In genomic region chr17:29436484-29436870, GRCm38 (mm10) we compare ENCODE assay signal across 7 mouse cellular contexts. TPM values are rescaled to one million over a fixed set of nuclear protein-coding genes. Genes with fewer than 3 reads are reported as not detected.
DNase-seq lines count a peak whose midpoint lies in the region; ATAC-seq and TF ChIP-seq lines count a peak whose summit lies in the region.
"Not testable (repeated sequence)": the region's sequence is repeated elsewhere in the genome, so short reads cannot be mapped to it uniquely, and the experiment has no call there.

No protein-coding gene starts in this region.

- ATAC-seq in forebrain, embryonic 14.5 days; heart, embryonic 16.5 days (replicated peaks; ENCODE audit: extremely low read depth, insufficient read depth, low FRiP score); intestine, postnatal 0 days; limb, embryonic 15.5 days (ENCODE audit: insufficient number of reproducible peaks, low FRiP score, low TSS enrichment, low read depth); neural tube, embryonic 14.5 days (ENCODE audit: low read depth): not testable (repeated sequence)

- peak in 1 of 2 experiments; percentile 9 for DNase-seq in cerebellum, adult 2 months
- DNase-seq in forebrain, embryonic 14.5 days (ENCODE audit: low spot score), result not testable (repeated sequence)

- not testable (repeated sequence) for H3K36me3 ChIP-seq in forebrain, embryonic 14.5 days (ENCODE audit: control insufficient read depth, insufficient read depth, low read length); heart, embryonic 16.5 days (ENCODE audit: control insufficient read depth, insufficient read depth); intestine, postnatal 0 days (ENCODE audit: control insufficient read depth, insufficient read depth); limb, embryonic 15.5 days; neural tube, embryonic 14.5 days (ENCODE audit: control insufficient read depth, insufficient read depth, low read length)
- H3K36me3 ChIP-seq in megakaryocyte, embryonic 14.5 days (replicated peaks; ENCODE audit: low read length), result peaks cover 14% of the 10 kb centered on the region

- TF ChIP-seq CTCF in cerebellum, adult 2 months (IDR thresholded peaks at IDR 0.05; ENCODE audit: borderline replicate concordance, insufficient read depth, low read depth, low read length); intestine, postnatal 0 days (IDR thresholded peaks at IDR 0.05; ENCODE audit: low read depth): not testable (repeated sequence)

- H3K4me1 ChIP-seq in cerebellum, adult 2 months (ENCODE audit: control insufficient read depth, insufficient read depth, low read length); forebrain, embryonic 14.5 days (ENCODE audit: control insufficient read depth, insufficient read depth, low read length); neural tube, embryonic 14.5 days (ENCODE audit: control insufficient read depth, insufficient read depth, low read length): not testable (repeated sequence)
- peaks cover 46% of the 10 kb centered on the region for H3K4me1 ChIP-seq in heart, embryonic 16.5 days (ENCODE audit: control insufficient read depth, insufficient read depth, low read length)
- H3K4me1 ChIP-seq in intestine, postnatal 0 days (replicated peaks; ENCODE audit: control insufficient read depth, insufficient read depth, low read length), result peaks cover 13% of the 10 kb centered on the region
- peaks cover 24% of the 10 kb centered on the region for H3K4me1 ChIP-seq in limb, embryonic 15.5 days
- peaks cover 96% of the 10 kb centered on the region for H3K4me1 ChIP-seq in megakaryocyte, embryonic 14.5 days

- H3K9ac ChIP-seq in forebrain, embryonic 14.5 days (ENCODE audit: low read length), result peak overlapping the region; percentile 52
- peak overlapping the region; percentile 76 for H3K9ac ChIP-seq in heart, embryonic 16.5 days (ENCODE audit: low read length)
- not testable (repeated sequence) for H3K9ac ChIP-seq in intestine, postnatal 0 days (ENCODE audit: low read depth, low read length); limb, embryonic 15.5 days
- peak overlapping the region; percentile 56; the same call in 1 of the 2 replicates for H3K9ac ChIP-seq in neural tube, embryonic 14.5 days (replicated peaks; ENCODE audit: low read depth, low read length)

- H3K9me3 ChIP-seq in forebrain, embryonic 14.5 days (replicated peaks; ENCODE audit: control insufficient read depth, low read length); heart, embryonic 16.5 days (replicated peaks; ENCODE audit: control insufficient read depth, low read length); intestine, postnatal 0 days (ENCODE audit: control insufficient read depth); limb, embryonic 15.5 days; megakaryocyte, embryonic 14.5 days; neural tube, embryonic 14.5 days (ENCODE audit: control insufficient read depth, low read length): not testable (repeated sequence)

- H3K4me2 ChIP-seq in forebrain, embryonic 14.5 days (ENCODE audit: low read length), result peak overlapping the region; percentile 61
- H3K4me2 ChIP-seq in heart, embryonic 16.5 days (ENCODE audit: low read depth, low read length), result peak overlapping the region; percentile 69
- H3K4me2 ChIP-seq in intestine, postnatal 0 days (replicated peaks; ENCODE audit: low read depth), result peak overlapping the region; percentile 66
- peak overlapping the region; percentile 77 for H3K4me2 ChIP-seq in limb, embryonic 15.5 days
- peak overlapping the region; percentile 51 for H3K4me2 ChIP-seq in neural tube, embryonic 14.5 days (ENCODE audit: low read depth, low read length)

- not testable (repeated sequence) for TF ChIP-seq POLR2A in cerebellum, adult 2 months (IDR thresholded peaks at IDR 0.05; ENCODE audit: borderline replicate concordance, insufficient read depth, low read length)

- WGBS in cerebellum, adult 2 months, result 83% methylated on average over 9 of the region's 9 CpGs
- 70% methylated on average over 9 of the region's 9 CpGs for WGBS in forebrain, embryonic 14.5 days
- WGBS in heart, embryonic 16.5 days, result 81% methylated on average over 8 of the region's 9 CpGs
- WGBS in intestine, postnatal 0 days, result 81% methylated on average over 8 of the region's 9 CpGs
- 78% methylated on average over 9 of the region's 9 CpGs for WGBS in limb, embryonic 15.5 days
- 55% methylated on average over 9 of the region's 9 CpGs for WGBS in neural tube, embryonic 14.5 days

- not testable (repeated sequence) for H3K27ac ChIP-seq in cerebellum, adult 2 months (ENCODE audit: insufficient read depth, low read length); intestine, postnatal 0 days (ENCODE audit: low read depth, low read length)
- H3K27ac ChIP-seq in forebrain, embryonic 14.5 days (ENCODE audit: low read depth, low read length), result peak overlapping the region; percentile 86
- H3K27ac ChIP-seq in heart, embryonic 16.5 days (ENCODE audit: low read length), result peak overlapping the region; percentile 92
- H3K27ac ChIP-seq in limb, embryonic 15.5 days, result peak overlapping the region; percentile 67; the same call in 1 of the 2 replicates
- peak overlapping the region; percentile 67 for H3K27ac ChIP-seq in neural tube, embryonic 14.5 days (ENCODE audit: low read depth, low read length)

- H3K4me3 ChIP-seq in cerebellum, adult 2 months (replicated peaks; ENCODE audit: insufficient read depth, low read depth, low read length), result peak overlapping the region; percentile 52
- peak overlapping the region; percentile 20 for H3K4me3 ChIP-seq in forebrain, embryonic 14.5 days (ENCODE audit: low read depth, low read length)
- peak overlapping the region; percentile 50 for H3K4me3 ChIP-seq in heart, embryonic 16.5 days (ENCODE audit: low read length)
- H3K4me3 ChIP-seq in intestine, postnatal 0 days (ENCODE audit: low read depth, low read length); neural tube, embryonic 14.5 days (ENCODE audit: low read depth, low read length): not testable (repeated sequence)
- H3K4me3 ChIP-seq in limb, embryonic 15.5 days, result peak overlapping the region; percentile 39
- peak overlapping the region; percentile 94 for H3K4me3 ChIP-seq in megakaryocyte, embryonic 14.5 days (replicated peaks)

- H3K27me3 ChIP-seq in cerebellum, adult 2 months (ENCODE audit: control insufficient read depth, insufficient read depth, low read length); forebrain, embryonic 14.5 days (replicated peaks; ENCODE audit: control insufficient read depth, insufficient read depth, low read length); heart, embryonic 16.5 days (ENCODE audit: control insufficient read depth, insufficient read depth, low read length); intestine, postnatal 0 days (replicated peaks; ENCODE audit: control insufficient read depth, insufficient read depth, low read length); limb, embryonic 15.5 days; megakaryocyte, embryonic 14.5 days (replicated peaks); neural tube, embryonic 14.5 days (ENCODE audit: control insufficient read depth, insufficient read depth, low read length): not testable (repeated sequence)

RNA-seq across cellular contexts. Expression of gene Pim1, which starts 54.1 kb away (rescaled TPM):
- polyA plus RNA-seq in cerebellum, adult 2 months (2012; rRNA removed), result 10.5 and 10.9 TPM in 2 replicates
- 11.4 and 15.7 TPM in 2 replicates for polyA plus RNA-seq in forebrain, embryonic 14.5 days (2014; fragmentation: Nextera tagmentation; extraction: Ambion mirVana)
- polyA plus RNA-seq in heart, embryonic 16.5 days (2015; fragmentation: Nextera tagmentation; extraction: Ambion mirVana), result 14.4 and 15.7 TPM in 2 replicates
- polyA plus RNA-seq in intestine, postnatal 0 days (2015; fragmentation: Nextera tagmentation; extraction: Ambion mirVana), result 16.8 and 18.9 TPM in 2 replicates
- 20.0 and 21.6 TPM in 2 replicates for polyA plus RNA-seq in limb, embryonic 15.5 days (2015; fragmentation: Nextera tagmentation; extraction: Ambion mirVana)
- 350 and 629 TPM in 2 replicates for polyA plus RNA-seq in megakaryocyte, embryonic 14.5 days (2012; ENCODE audit: insufficient read depth, low replicate concordance)
- 7.6 TPM in 2 replicates for polyA plus RNA-seq in neural tube, embryonic 14.5 days (2014; fragmentation: Nextera tagmentation; extraction: Ambion mirVana)

Comparison
In these comparisons a context has a peak if more than half of its experiments do, and no peak if none do; other contexts are left out.
1. RNA of gene Pim1, which starts 54.1 kb away (polyA plus RNA-seq): 350 to 629 TPM in megakaryocyte, embryonic 14.5 days; 20.0 to 21.6 TPM in limb, embryonic 15.5 days, 16.8 to 18.9 TPM in intestine, postnatal 0 days, 11.4 to 15.7 TPM in forebrain, embryonic 14.5 days, 14.4 to 15.7 TPM in heart, embryonic 16.5 days, 10.5 to 10.9 TPM in cerebellum, adult 2 months and 7.6 TPM in neural tube, embryonic 14.5 days; every median in the first group is over 10 times any median in the second.
2. Peak in every context shown above with its lines, with median percentiles within 50 percentile points of each other: H3K4me2 ChIP-seq.